Mouse (Mus musculus) bone marrow macrophage, adult 2 months (primary cell): ENCODE data around the gene Thegl.

Experiments used
- CTCF ChIP-seq: IDR thresholded peaks from 2 replicates; pipeline ENCODE4 v1.5.1; 2012; ENCODE audit warnings: low read depth, mild to moderate bottlenecking, low read length, moderate library complexity
- POLR2A ChIP-seq: IDR thresholded peaks from 2 replicates; pipeline ENCODE4 v1.6.1; 2012; ENCODE audit warnings: mild to moderate bottlenecking, low read depth, low read length, borderline replicate concordance

GRCm38 (mm10) chr5:77090521-77091096, 74.8 kb downstream of the Thegl start:
- TF ChIP-seq POLR2A (no peak), CTCF (no peak)
